Mouse (Mus musculus) liver, embryonic 11.5 days (tissue): Measurements from ENCODE around the gene Ate1. TPM values are rescaled to one million over a fixed set of nuclear protein-coding genes. Genes with fewer than 3 reads are reported as not detected.

Experiments
- ATAC-seq: fragments of 200-750 bp; cut with Nextera tagmentation; replicated peaks from 2 replicates; pipeline ENCODE4 v1.8.0; 2017; ENCODE audit warnings: moderate number of reproducible peaks, mild to moderate bottlenecking, moderate TSS enrichment, moderate library complexity; ENCODE audit not compliant: low FRiP score
- DNase-seq: peaks from one replicate; pipeline ENCODE4 v3.0.0-alpha.2; 2017; ENCODE audit warnings: low spot score
- H3K27ac ChIP-seq: fragments of 300-500 bp; sonication (generic); 2 replicates; pipeline ENCODE4 v1.5.1; 2014; ENCODE audit warnings: mild to moderate bottlenecking, low read depth, low read length, control low read depth
- H3K27me3 ChIP-seq: fragments of 300-500 bp; sonication (generic); replicated peaks from 2 replicates; pipeline ENCODE4 v1.6.1; 2014; ENCODE audit warnings: low read length, mixed read lengths; ENCODE audit not compliant: control insufficient read depth, insufficient read depth
- H3K36me3 ChIP-seq: fragments of 300-500 bp; sonication (generic); 2 replicates; pipeline ENCODE4 v1.6.1; 2014; ENCODE audit warnings: mild to moderate bottlenecking, low read length, moderate library complexity, mixed read lengths; ENCODE audit not compliant: control insufficient read depth, insufficient read depth
- H3K4me1 ChIP-seq: fragments of 300-500 bp; sonication (generic); replicated peaks from 2 replicates; pipeline ENCODE4 v1.6.1; 2014; ENCODE audit warnings: low read length, mixed read lengths; ENCODE audit not compliant: control insufficient read depth, insufficient read depth
- H3K4me2 ChIP-seq: fragments of 300-500 bp; sonication (generic); 2 replicates; pipeline ENCODE4 v1.6.1; 2014; ENCODE audit warnings: mild to moderate bottlenecking, control low read depth, moderate library complexity
- H3K4me3 ChIP-seq: fragments of 300-500 bp; sonication (generic); 2 replicates; pipeline ENCODE4 v1.5.1; 2014; ENCODE audit warnings: low read depth, low read length, control low read depth
- H3K9ac ChIP-seq: fragments of 300-500 bp; sonication (generic); 2 replicates; pipeline ENCODE4 v1.6.1; 2014; ENCODE audit warnings: low read depth, low read length, control low read depth
- H3K9me3 ChIP-seq: fragments of 300-500 bp; sonication (generic); 2 replicates; pipeline ENCODE4 v1.6.1; 2016; ENCODE audit warnings: low read length, inconsistent platforms, mixed read lengths; ENCODE audit not compliant: control insufficient read depth
- WGBS: fragments of 180-500 bp; shearing (Covaris S2); extraction: QIAGEN DNeasy Blood & Tissue Kit; methylation state at CpG from one replicate; pipeline ENCODE4 v1.1.7; 2014; 5-methylcytosine and 5-hydroxymethylcytosine counted together
- polyA plus RNA-seq: library from polyadenylated mRNA; unstranded; fragments of >200 nt; fragmentation: Nextera tagmentation; extraction: Ambion mirVana; gene quantifications from 2 replicates; pipeline ENCODE4 v1.2.1, GENCODE M21; 2014

Ate1 gene
- polyA plus RNA-seq, 1 experiment from 2014 or later, result 51.6 TPM

DNA sequence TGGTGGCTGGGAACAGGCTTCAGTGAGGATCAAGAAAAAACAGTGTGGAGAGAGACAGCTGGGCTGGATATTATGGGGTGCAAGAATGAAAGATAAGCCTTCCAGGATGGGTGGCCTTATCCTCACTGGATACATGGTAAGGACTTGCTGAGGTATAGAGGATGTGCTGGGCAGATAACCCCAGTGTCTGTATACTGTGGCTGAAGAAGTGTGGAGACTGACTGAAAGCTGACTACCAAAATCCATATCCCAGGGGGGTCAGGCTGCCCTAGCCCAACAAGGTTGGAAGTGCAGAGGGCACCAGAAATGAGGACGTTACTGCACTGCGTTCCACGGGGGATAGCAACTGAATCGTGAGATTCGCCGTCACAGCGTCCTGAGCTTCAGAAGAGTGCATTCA, 139.8 kb downstream of the Ate1 start:
- H3K27ac ChIP-seq, result no peak overlapping the region
- DNase-seq (no peak), ATAC-seq (no peak)
- no peak overlapping the region for H3K4me3 ChIP-seq
- no peaks in the 10 kb centered on the region for H3K4me1 ChIP-seq
- 96% methylated on average over 7 of the region's 7 CpGs for WGBS
- no peaks in the 10 kb centered on the region for H3K27me3 ChIP-seq
- no peaks in the 10 kb centered on the region for H3K36me3 ChIP-seq
- H3K9ac ChIP-seq, result no peak overlapping the region
- no peak overlapping the region for H3K4me2 ChIP-seq
- H3K9me3 ChIP-seq, result no peaks in the 10 kb centered on the region

DNA sequence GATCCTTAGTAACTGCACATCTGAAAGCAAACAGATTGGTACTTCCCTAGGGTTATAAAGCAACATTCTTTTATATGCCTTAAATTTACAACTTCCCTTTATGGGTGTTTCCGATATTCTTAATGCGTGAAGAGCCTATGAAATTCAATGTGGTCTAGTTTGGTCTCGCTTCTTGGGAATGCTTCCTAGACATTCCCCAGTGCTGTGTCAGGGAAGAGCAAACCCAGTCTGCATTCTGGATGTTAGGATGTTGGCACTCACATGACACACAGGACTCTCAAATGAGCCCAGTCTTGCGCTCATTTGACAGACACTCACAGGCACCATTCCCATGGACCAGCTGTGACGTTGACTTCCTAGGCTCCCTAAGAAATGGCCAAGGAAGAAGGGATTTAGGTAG, 140.3 kb downstream of the Ate1 start:
- DNase-seq, result no peak

DNA sequence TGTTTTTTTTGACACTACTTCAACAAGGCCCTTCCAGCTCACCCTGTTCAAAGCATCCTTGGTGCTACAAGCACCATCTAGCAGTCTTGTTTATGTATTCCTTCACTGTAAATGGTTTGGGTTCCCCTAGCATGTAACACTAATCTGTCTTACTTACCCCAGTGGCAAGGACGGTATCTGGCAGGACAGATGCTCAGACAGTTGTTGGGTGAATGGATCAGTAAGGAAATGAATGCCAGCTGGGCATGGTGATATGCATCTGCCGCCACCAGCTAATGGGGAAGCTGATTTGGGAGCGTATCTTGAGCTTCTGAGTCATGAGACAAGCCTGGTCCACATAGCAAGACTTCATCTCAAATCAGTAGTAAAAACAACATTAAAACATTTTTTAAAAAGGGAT, 141.9 kb downstream of the Ate1 start:
- Histone ChIP-seq H3K9ac (no peak overlapping the region), H3K4me1 (no peaks in the 10 kb centered on the region), H3K27me3 (no peaks in the 10 kb centered on the region), H3K36me3 (no peaks in the 10 kb centered on the region), H3K4me2 (no peak overlapping the region), H3K9me3 (no peaks in the 10 kb centered on the region), H3K27ac (no peak overlapping the region), H3K4me3 (no peak overlapping the region)
- ATAC-seq, result no peak
- no peak for DNase-seq
- WGBS, result 54% methylated on average over 3 of the region's 3 CpGs

More for the DNA sequence above, 140.3 kb downstream of the Ate1 start:
- no peaks in the 10 kb centered on the region for H3K9me3 ChIP-seq
- 94% methylated on average over 5 of the region's 5 CpGs for WGBS
- no peaks in the 10 kb centered on the region for H3K36me3 ChIP-seq
- H3K4me2 ChIP-seq, result no peak overlapping the region
- H3K9ac ChIP-seq, result no peak overlapping the region
- no peak for ATAC-seq
- H3K4me3 ChIP-seq, result no peak overlapping the region
- no peak overlapping the region for H3K27ac ChIP-seq
- no peaks in the 10 kb centered on the region for H3K4me1 ChIP-seq
- no peaks in the 10 kb centered on the region for H3K27me3 ChIP-seq

DNA sequence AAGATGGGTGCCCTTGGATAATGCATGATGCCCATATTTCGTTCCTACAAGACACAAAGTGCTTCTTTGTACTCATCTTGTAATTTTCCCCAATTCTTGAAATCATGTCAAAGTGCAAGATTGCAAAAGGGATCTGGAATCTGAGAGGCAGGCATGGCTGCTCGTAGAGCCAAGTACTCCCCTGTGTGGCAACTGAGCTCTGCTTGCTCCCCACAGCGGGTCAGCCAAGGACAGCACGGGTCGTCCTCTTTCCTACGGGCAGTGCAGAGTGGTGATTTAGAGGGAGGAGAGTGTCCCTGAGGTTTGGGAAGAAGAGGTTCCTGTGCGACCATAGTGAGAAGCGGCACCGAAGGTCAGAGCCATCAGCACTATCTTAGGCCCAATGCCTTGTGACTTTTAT, 145.9 kb downstream of the Ate1 start:
- Histone ChIP-seq H3K9ac (no peak overlapping the region), H3K27me3 (no peaks in the 10 kb centered on the region), H3K4me1 (no peaks in the 10 kb centered on the region), H3K4me3 (no peak overlapping the region), H3K27ac (no peak overlapping the region), H3K9me3 (no peaks in the 10 kb centered on the region), H3K36me3 (no peaks in the 10 kb centered on the region), H3K4me2 (no peak overlapping the region)
- DNase-seq (no peak), ATAC-seq (no peak)
- WGBS, result 83% methylated on average over 9 of the region's 9 CpGs

DNA sequence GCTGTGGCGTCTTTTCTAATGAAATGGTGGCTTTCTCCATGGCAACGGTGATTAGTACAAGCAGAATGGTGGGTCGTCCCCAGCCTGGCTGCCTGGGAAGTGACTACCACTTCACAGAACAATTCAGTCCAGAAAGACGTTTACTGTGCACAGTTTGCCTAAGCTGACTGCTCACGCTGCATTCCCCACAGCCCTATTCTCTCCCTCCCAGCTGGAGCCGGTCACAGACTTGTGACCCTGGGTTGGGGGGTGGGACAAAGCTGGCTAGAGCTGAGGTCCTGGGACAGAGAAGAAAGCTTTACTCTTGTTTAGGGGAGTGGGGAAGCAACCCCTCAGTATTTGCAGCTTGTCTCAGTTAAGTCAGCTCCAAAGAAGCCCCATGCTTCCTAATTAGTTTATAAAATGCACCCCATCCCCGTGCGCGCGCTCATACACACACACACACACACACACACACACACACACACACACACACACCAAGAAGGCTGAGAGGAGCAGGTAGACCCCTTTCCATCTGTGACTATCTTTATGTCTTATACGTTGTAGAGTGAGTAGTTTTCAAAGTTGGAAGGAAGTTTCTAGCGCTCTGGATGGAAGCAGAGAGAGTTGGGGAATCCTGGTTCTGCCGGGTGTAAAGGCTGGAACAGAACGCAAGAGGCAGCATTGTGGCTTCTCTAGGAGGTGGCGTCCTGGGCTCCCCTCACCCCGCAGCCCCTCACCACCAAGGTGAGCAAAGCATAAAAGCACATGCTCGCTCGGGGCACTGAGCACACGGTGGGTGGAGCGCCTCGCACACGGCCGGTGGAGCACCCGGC, 151.1 kb downstream of the Ate1 start:
- Histone ChIP-seq H3K9ac (no peak overlapping the region), H3K4me1 (no peaks in the 10 kb centered on the region), H3K4me2 (no peak overlapping the region; the same call in 1 of the 2 replicates), H3K36me3 (no peaks in the 10 kb centered on the region), H3K27ac (no peak overlapping the region), H3K9me3 (no peaks in the 10 kb centered on the region), H3K4me3 (no peak overlapping the region), H3K27me3 (0 out of 2 replicates have a peak, but pooled peaks cover 2% of the 10 kb centered on the region)
- 61% methylated on average over 24 of the region's 24 CpGs for WGBS
- DNase-seq, result no peak
- no peak for ATAC-seq

DNA sequence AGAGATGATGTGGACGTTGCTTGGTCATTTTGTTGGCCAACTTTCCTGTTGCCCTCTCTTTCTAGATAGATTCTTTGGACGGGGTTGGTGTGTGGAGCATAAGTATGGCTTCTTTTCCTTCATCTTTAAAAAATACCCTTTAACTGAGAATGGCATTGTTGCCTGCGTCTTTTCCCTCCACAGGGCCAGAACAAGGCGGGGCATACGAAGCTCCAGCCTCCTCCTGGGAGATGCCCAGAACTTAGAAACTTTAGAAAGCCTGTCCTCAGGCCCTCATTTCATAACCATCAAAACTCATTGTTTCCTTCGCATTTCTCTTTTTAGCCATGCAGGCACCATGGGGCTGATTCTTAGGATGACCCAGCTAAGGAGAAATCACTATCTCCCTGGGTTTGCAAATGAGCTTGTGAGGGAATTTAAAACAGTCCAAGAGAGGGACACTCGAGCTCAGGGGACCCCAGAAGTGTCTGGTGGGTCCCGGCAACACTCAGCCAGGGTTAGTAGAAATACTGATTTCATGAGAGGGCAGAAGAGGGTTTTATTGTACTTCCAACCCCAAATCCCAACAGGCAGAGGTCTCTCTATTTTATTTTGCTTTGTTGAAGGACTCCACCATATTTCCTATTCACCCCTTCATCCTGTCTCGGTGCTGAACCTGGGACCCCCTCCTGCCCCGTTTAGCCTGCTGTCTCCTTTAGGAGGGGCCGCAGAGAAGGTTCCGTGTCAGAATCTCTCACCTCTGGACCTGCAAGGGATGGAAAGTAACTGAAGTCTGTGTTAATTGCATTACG, 151.9 kb downstream of the Ate1 start:
- H3K9ac ChIP-seq, result no peak overlapping the region
- DNase-seq (no peak), ATAC-seq (no peak)
- 0 out of 2 replicates have a peak, but pooled peaks cover 2% of the 10 kb centered on the region for H3K27me3 ChIP-seq
- no peaks in the 10 kb centered on the region for H3K36me3 ChIP-seq
- no peaks in the 10 kb centered on the region for H3K9me3 ChIP-seq
- no peak overlapping the region; the same call in 1 of the 2 replicates for H3K4me2 ChIP-seq
- 54% methylated on average over 13 of the region's 13 CpGs for WGBS
- no peaks in the 10 kb centered on the region for H3K4me1 ChIP-seq
- H3K4me3 ChIP-seq, result no peak overlapping the region
- no peak overlapping the region for H3K27ac ChIP-seq

DNA sequence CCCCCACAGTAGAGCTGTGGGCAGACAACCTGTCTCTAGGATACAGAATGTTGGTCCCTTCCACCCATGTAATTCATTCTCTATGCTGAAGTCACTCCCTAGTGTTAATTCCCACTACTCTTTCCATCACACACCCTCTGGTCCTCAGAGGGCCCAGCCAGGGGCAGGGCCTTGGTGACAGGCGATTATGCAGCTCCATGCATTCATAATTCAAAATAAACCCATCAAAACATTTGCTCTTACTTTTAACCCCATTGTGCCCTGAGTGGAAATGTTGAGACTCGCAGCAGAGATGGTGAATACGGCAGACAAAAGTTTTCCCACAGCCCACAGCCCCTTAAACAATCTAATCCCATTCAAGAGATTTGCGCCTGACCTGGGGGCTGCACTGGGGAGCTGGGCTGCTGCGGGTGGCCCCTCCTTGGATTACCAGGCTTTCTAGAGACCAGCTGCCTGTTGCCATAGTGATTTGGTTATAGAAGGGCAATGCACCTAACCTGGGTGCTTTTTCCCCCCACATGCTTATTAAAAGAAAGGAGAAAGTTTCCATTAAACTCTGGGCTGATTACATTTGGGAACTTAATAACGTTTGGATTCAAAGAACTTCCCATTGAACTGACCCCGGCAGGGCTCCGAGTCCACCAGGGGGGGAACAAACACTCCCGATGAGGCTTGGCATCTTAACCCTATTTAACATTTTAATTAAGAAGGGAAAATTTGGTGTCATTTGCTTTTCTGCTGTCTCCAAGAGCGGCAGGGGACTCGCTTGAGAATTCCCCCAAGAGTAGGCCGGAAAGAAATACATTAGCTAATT, 152.7 kb downstream of the Ate1 start:
- H3K27me3 ChIP-seq, result 0 out of 2 replicates have a peak, but pooled peaks cover 2% of the 10 kb centered on the region
- H3K9ac ChIP-seq, result no peak overlapping the region
- no peaks in the 10 kb centered on the region for H3K36me3 ChIP-seq
- no peak overlapping the region for H3K4me3 ChIP-seq
- 55% methylated on average over 12 of the region's 12 CpGs for WGBS
- H3K27ac ChIP-seq, result no peak overlapping the region
- H3K9me3 ChIP-seq, result no peaks in the 10 kb centered on the region
- DNase-seq, result no peak
- H3K4me1 ChIP-seq, result no peaks in the 10 kb centered on the region
- no peak overlapping the region for H3K4me2 ChIP-seq
- ATAC-seq, result no peak

DNA sequence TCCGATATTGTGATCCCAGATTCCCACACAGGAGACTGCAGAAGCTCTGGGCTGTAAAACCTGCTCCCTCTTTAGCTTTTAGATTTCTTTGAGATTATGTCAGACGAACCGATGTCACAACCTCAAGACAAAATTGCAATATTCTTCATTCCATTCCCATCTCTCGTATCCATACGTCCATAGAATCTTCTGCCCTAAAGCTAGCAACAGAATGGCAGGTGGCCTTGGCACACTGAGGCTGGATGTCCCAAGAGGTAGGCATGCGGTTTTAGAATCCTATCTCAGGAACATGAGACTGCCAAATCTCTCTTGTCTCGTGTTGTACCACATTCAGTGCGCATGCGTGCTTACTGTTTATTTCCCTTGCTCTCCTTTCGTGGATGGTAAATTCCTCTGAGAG, 154.5 kb downstream of the Ate1 start:
- ATAC-seq (no peak), DNase-seq (no peak)
- H3K27ac ChIP-seq, result no peak overlapping the region
- no peak overlapping the region for H3K4me3 ChIP-seq
- H3K4me1 ChIP-seq, result no peaks in the 10 kb centered on the region
- no peaks in the 10 kb centered on the region for H3K36me3 ChIP-seq
- no peak overlapping the region for H3K9ac ChIP-seq
- no peak overlapping the region for H3K4me2 ChIP-seq
- H3K27me3 ChIP-seq, result 0 out of 2 replicates have a peak, but pooled peaks cover 2% of the 10 kb centered on the region
- H3K9me3 ChIP-seq, result no peaks in the 10 kb centered on the region
- 90% methylated on average over 10 of the region's 10 CpGs for WGBS
